Mouse (Mus musculus) lung, postnatal 0 days (tissue): ENCODE measurements at regions not wholly inside any gene's neighbourhood (a gene's known extent, or its start where the extent isn't known, plus 50 kb on each side); places are given as distances from the start of the nearest gene placed in this dataset.

Experiments used
- CTCF ChIP-seq: IDR thresholded peaks from 2 replicates; pipeline ENCODE4 v1.5.1; 2016; ENCODE audit warnings: antibody characterized with exemption, mild to moderate bottlenecking
- EP300 ChIP-seq: IDR thresholded peaks from 2 replicates; pipeline ENCODE4 v1.6.1; 2016; ENCODE audit warnings: antibody characterized with exemption, mild to moderate bottlenecking, control low read depth

GRCm38 (mm10) chr1:157027681-157028080, 80.8 kb downstream of the Tex35 start:
- TF ChIP-seq CTCF (no peak), EP300 (no peak)
